Mouse (Mus musculus) limb, embryonic 14.5 days (tissue): Measurements from ENCODE around the gene Inca1. TPM values are rescaled to one million over a fixed set of nuclear protein-coding genes. Genes with fewer than 3 reads are reported as not detected.

ENCODE experiments used
- ATAC-seq: fragments of 200-750 bp; cut with Nextera tagmentation; 2 replicates; pipeline ENCODE4 v1.8.0; 2017; ENCODE audit warnings: low read depth, moderate number of reproducible peaks, moderate TSS enrichment; ENCODE audit not compliant: low FRiP score
- DNase-seq: peaks from one replicate; pipeline ENCODE4 v3.0.0-alpha.2; 2015; ENCODE audit warnings: low spot score
- H3K27ac ChIP-seq: fragments of 300-500 bp; sonication (generic); replicated peaks from 2 replicates; pipeline ENCODE4 v1.5.1; 2014; ENCODE audit warnings: low read depth, mild to moderate bottlenecking, low read length, moderate library complexity, mixed read lengths
- H3K27me3 ChIP-seq: fragments of 300-500 bp; sonication (generic); 2 replicates; pipeline ENCODE4 v1.6.1; 2014; ENCODE audit warnings: low read length, mixed read lengths; ENCODE audit not compliant: control insufficient read depth, insufficient read depth
- H3K36me3 ChIP-seq: fragments of 300-500 bp; sonication (generic); 2 replicates; pipeline ENCODE4 v1.6.1; 2014; ENCODE audit warnings: mild to moderate bottlenecking, low read length, moderate library complexity, mixed read lengths; ENCODE audit not compliant: control insufficient read depth, insufficient read depth
- H3K4me1 ChIP-seq: fragments of 300-500 bp; sonication (generic); 2 replicates; pipeline ENCODE4 v1.6.1; 2014; ENCODE audit warnings: antibody characterized with exemption, low read length, mixed read lengths; ENCODE audit not compliant: control insufficient read depth, insufficient read depth
- H3K4me2 ChIP-seq: fragments of 300-500 bp; sonication (generic); replicated peaks from 2 replicates; pipeline ENCODE4 v1.6.1; 2014; ENCODE audit warnings: low read depth, mild to moderate bottlenecking, low read length, moderate library complexity; ENCODE audit not compliant: severe bottlenecking
- H3K4me3 ChIP-seq: fragments of 300-500 bp; sonication (generic); replicated peaks from 2 replicates; pipeline ENCODE4 v1.5.1; 2014; ENCODE audit warnings: low read length
- H3K9ac ChIP-seq: fragments of 300-500 bp; sonication (generic); 2 replicates; pipeline ENCODE4 v1.6.1; 2014; ENCODE audit warnings: mild to moderate bottlenecking, low read depth, low read length, moderate library complexity; ENCODE audit not compliant: severe bottlenecking
- H3K9me3 ChIP-seq: fragments of 300-500 bp; sonication (generic); 2 replicates; pipeline ENCODE4 v1.6.1; 2016; ENCODE audit warnings: low read length; ENCODE audit not compliant: control insufficient read depth
- POLR2A ChIP-seq: fragments of 200-500 bp; IDR thresholded peaks from 2 replicates; pipeline ENCODE4 v1.8.0; 2012; ENCODE audit warnings: inconsistent platforms, mild to moderate bottlenecking, moderate library complexity, borderline replicate concordance; ENCODE audit not compliant: insufficient read depth, insufficient read length; ENCODE audit errors: extremely low read depth
- WGBS: fragments of 180-500 bp; shearing (Covaris S2); extraction: QIAGEN DNeasy Blood & Tissue Kit; methylation state at CpG from one replicate; pipeline ENCODE4 v1.1.7; 2014; 5-methylcytosine and 5-hydroxymethylcytosine counted together
- polyA plus RNA-seq, 2 experiments: library from polyadenylated mRNA; depleted of rRNA in 1 of 2; stranded (reverse) in 1 of 2; unstranded in 1 of 2; fragments of >200 nt; fragmentation: Nextera tagmentation in 1 of 2; extraction: Ambion mirVana in 1 of 2; gene quantifications; 2 replicates each; pipeline versions ENCODE4 v1.2.1 to v1.2.3; 2012 to 2014

The Inca1 gene
- polyA plus RNA-seq, 2 experiments, result 0.81 to 1.3 TPM

GRCm38 (mm10) chr11:70741603-70742002 is 41.6 kb upstream of the Inca1 start:
- no peaks in the 10 kb centered on the region for H3K9me3 ChIP-seq
- H3K36me3 ChIP-seq, result no peaks in the 10 kb centered on the region
- no peak overlapping the region for H3K4me3 ChIP-seq
- no peaks in the 10 kb centered on the region for H3K4me1 ChIP-seq
- no peak overlapping the region for H3K4me2 ChIP-seq
- TF ChIP-seq POLR2A, result no peak
- H3K9ac ChIP-seq, result no peak overlapping the region
- no peak overlapping the region for H3K27ac ChIP-seq
- ATAC-seq (no peak), DNase-seq (no peak)
- no peaks in the 10 kb centered on the region for H3K27me3 ChIP-seq
- WGBS, result 88% methylated on average over 3 of the region's 3 CpGs

- no peak for TF ChIP-seq POLR2A
- Histone ChIP-seq H3K4me2 (no peak overlapping the region), H3K27me3 (no peaks in the 10 kb centered on the region), H3K4me3 (no peak overlapping the region), H3K4me1 (no peaks in the 10 kb centered on the region), H3K27ac (no peak overlapping the region), H3K9ac (no peak overlapping the region), H3K9me3 (no peaks in the 10 kb centered on the region), H3K36me3 (no peaks in the 10 kb centered on the region)
- 65% methylated on average over 5 of the region's 5 CpGs for WGBS
- DNase-seq, result no peak
- ATAC-seq, result no peak
These were observed 37.8 kb upstream of the Inca1 start for GRCm38 (mm10) chr11:70737749-70738148.

GRCm38 (mm10) chr11:70733256-70733655 is 33.3 kb upstream of the Inca1 start:
- Histone ChIP-seq H3K4me1 (no peaks in the 10 kb centered on the region), H3K4me2 (no peak overlapping the region), H3K27me3 (no peaks in the 10 kb centered on the region), H3K9ac (no peak overlapping the region), H3K9me3 (no peaks in the 10 kb centered on the region), H3K4me3 (no peak overlapping the region), H3K27ac (no peak overlapping the region), H3K36me3 (peaks cover 7% of the 10 kb centered on the region)
- TF ChIP-seq POLR2A, result no peak
- DNase-seq (no peak), ATAC-seq (no peak)
- 24% methylated on average over 5 of the region's 5 CpGs for WGBS

GRCm38 (mm10) chr11:70731178-70731577 is 31.2 kb upstream of the Inca1 start:
- 72% methylated on average over 5 of the region's 5 CpGs for WGBS

GRCm38 (mm10) chr11:70730427-70731038 is 30.6 kb upstream of the Inca1 start:
- peaks cover 34% of the 10 kb centered on the region for H3K36me3 ChIP-seq
- no peak overlapping the region for H3K4me3 ChIP-seq
- H3K4me1 ChIP-seq, result no peaks in the 10 kb centered on the region
- WGBS, result 81% methylated on average over 9 of the region's 9 CpGs
- H3K9ac ChIP-seq, result no peak overlapping the region
- no peak overlapping the region for H3K27ac ChIP-seq
- H3K4me2 ChIP-seq, result no peak overlapping the region
- no peaks in the 10 kb centered on the region for H3K9me3 ChIP-seq
- DNase-seq (no peak), ATAC-seq (no peak)
- no peaks in the 10 kb centered on the region for H3K27me3 ChIP-seq
- no peak for TF ChIP-seq POLR2A

More at GRCm38 (mm10) chr11:70731178-70731577, 31.2 kb upstream of the Inca1 start:
- no peaks in the 10 kb centered on the region for H3K9me3 ChIP-seq
- no peaks in the 10 kb centered on the region for H3K27me3 ChIP-seq
- no peak overlapping the region for H3K4me3 ChIP-seq
- DNase-seq, result no peak
- peaks cover 28% of the 10 kb centered on the region for H3K36me3 ChIP-seq
- no peak overlapping the region for H3K4me2 ChIP-seq
- no peak overlapping the region for H3K27ac ChIP-seq
- no peak overlapping the region for H3K9ac ChIP-seq
- no peak for TF ChIP-seq POLR2A
- no peaks in the 10 kb centered on the region for H3K4me1 ChIP-seq
- ATAC-seq, result no peak
